Mouse (Mus musculus): ENCODE measurements at regions not wholly inside any gene's neighbourhood (a gene's known extent, or its start where the extent isn't known, plus 50 kb on each side); places are given as distances from the start of the nearest gene placed in this dataset.

DNA sequence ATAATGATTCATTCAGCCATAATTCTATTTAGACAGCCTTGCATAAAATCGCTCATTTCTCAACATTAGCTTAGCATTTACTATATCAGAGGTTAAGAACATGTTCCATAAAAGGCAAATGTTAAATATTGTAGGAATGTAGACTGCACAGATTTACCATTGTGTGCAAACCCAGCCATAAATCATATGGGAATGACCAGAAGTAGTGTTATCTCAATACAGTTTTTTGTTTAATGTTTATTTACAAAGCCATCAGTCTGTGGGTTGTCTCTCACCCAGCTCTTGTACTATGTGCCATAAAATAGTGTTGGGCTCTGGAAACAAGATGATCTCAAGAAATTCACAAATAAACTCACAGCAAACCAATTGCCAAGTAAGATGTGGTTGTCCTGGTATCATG lies 220.0 kb upstream of the Gm12728 start:
- TF ChIP-seq E2F4 (IDR thresholded peaks at IDR 0.05; ENCODE audit: insufficient read depth) (no peak), POLR2A (IDR thresholded peaks at IDR 0.05; ENCODE audit: insufficient read length, low read depth) (no peak), POLR2AphosphoS2 (IDR thresholded peaks at IDR 0.05; ENCODE audit: insufficient read length, low read depth) (no peak), MYOD1 (IDR thresholded peaks at IDR 0.05; ENCODE audit: control insufficient read depth in 1 of 3, insufficient read length in 2 of 3, low read depth in 2 of 3) (no peak), CEBPB (IDR thresholded peaks at IDR 0.05; ENCODE audit: insufficient read depth, poor library complexity, severe bottlenecking) (no peak), MAX (IDR thresholded peaks at IDR 0.05; ENCODE audit: low read depth) (no peak), SRF (IDR thresholded peaks at IDR 0.05; ENCODE audit: control insufficient read depth, insufficient read length, low read depth) (no peak), MYOG (IDR thresholded peaks at IDR 0.05; ENCODE audit: control insufficient read depth in 1 of 3, insufficient read depth in 1 of 3, insufficient read length in 2 of 3, low read depth in 2 of 3) (no peak), USF1 (IDR thresholded peaks at IDR 0.05; ENCODE audit: low read depth) (no peak), TCF12 (IDR thresholded peaks at IDR 0.05; ENCODE audit: insufficient read depth, poor library complexity, severe bottlenecking) (no peak)

All from myocyte (in vitro differentiated cells).